Comparison of ENCODE assay signal across 8 mouse cellular contexts in genomic region chr2:58476956-58477715, GRCm38 (mm10). TPM values are rescaled to one million over a fixed set of nuclear protein-coding genes. Genes with fewer than 3 reads are reported as not detected.
DNase-seq lines count a peak whose midpoint lies in the region; TF ChIP-seq lines count a peak whose summit lies in the region.

No protein-coding gene starts in this region.

- intact Hi-C loops in heart, postnatal 10 days (cut with DNase I): loop anchor here (1.0 to 5.0 kb wide), 3 partner anchors 90 to 280 kb away; partner anchors contain the start of genes Acvr1, Cytip and Upp2

- no peaks in the 10 kb centered on the region; the same call in 1 of the 2 replicates for H3K36me3 ChIP-seq in ES-E14 (ENCODE audit: control insufficient read depth, insufficient read depth, low read length, poor library complexity, severe bottlenecking)

- DNase-seq in ES-E14 (ENCODE audit: low read depth, low spot score): peak; percentile 79
- peak; percentile 90 for DNase-seq in brain, embryonic 14.5 days (ENCODE audit: low read depth)
- peak; percentile 57 for DNase-seq in fibroblast of lung, adult 2 months (ENCODE audit: low read depth)
- DNase-seq in heart, postnatal 10 days: peak; percentile 89 to 94
- peak; percentile 91 to 92 for DNase-seq in kidney, postnatal 4 days
- peak; percentile 78 for DNase-seq in lung, adult 2 months
- DNase-seq in retina, postnatal 1 day: peak; percentile 81
- DNase-seq in urinary bladder, postnatal 4 days (ENCODE audit: low spot score in 2 of 2): peak; percentile 57 to 84

- TF ChIP-seq CTCF in brain, embryonic 14.5 days (IDR thresholded peaks at IDR 0.05; ENCODE audit: borderline replicate concordance, extremely low read depth, insufficient read depth, insufficient read length): peak; percentile 73; the same call in 1 of the 2 replicates
- peak; percentile 78 for TF ChIP-seq CTCF in lung, adult 2 months (IDR thresholded peaks at IDR 0.05; ENCODE audit: insufficient read depth, low read length)

- H3K4me3 ChIP-seq in ES-E14 (ENCODE audit: insufficient read depth in 1 of 2, low read depth in 1 of 2, low read length in 2 of 2, poor library complexity in 1 of 2, severe bottlenecking in 1 of 2): no peak overlapping the region
- no peak overlapping the region for H3K4me3 ChIP-seq in lung, adult 2 months (replicated peaks; ENCODE audit: extremely low read depth, low read depth, low read length)

- H3K4me1 ChIP-seq in ES-E14 (ENCODE audit: control insufficient read depth in 2 of 2, insufficient read depth in 2 of 2, low read length in 2 of 2, poor library complexity in 1 of 2): 0 out of 4 replicates have a peak, but pooled peaks cover 0 to 3% of the 10 kb centered on the region in 2 experiments
- H3K4me1 ChIP-seq in lung, adult 2 months (ENCODE audit: control insufficient read depth, insufficient read depth, low read length): peaks cover 4% of the 10 kb centered on the region; the same call in 1 of the 2 replicates

- WGBS in lung, adult 2 months: 57% methylated on average over 12 of the region's 12 CpGs

- no peak for TF ChIP-seq POLR2A in brain, embryonic 14.5 days (IDR thresholded peaks at IDR 0.05; ENCODE audit: borderline replicate concordance, extremely low read depth, insufficient read depth, insufficient read length, poor library complexity, severe bottlenecking)
- no peak for TF ChIP-seq POLR2A in lung, adult 2 months (IDR thresholded peaks at IDR 0.05; ENCODE audit: borderline replicate concordance, extremely low read depth, low read depth, low read length)

- in situ Hi-C loops in ES-E14 (cut with MboI; ENCODE audit: low sequenced_read_pairs in 2 of 2, unreplicated experiment in 2 of 2): loop anchor here (5.0 to 10.0 kb wide), 2 partner anchors 185 to 188 kb away; no protein-coding TSS in a partner anchor

- H3K9ac ChIP-seq in ES-E14 (ENCODE audit: insufficient read depth, low read depth, low read length, poor library complexity, severe bottlenecking): no peak overlapping the region

- no peak overlapping the region for H3K27ac ChIP-seq in ES-E14 (ENCODE audit: insufficient read depth, low read depth, low read length, poor library complexity, severe bottlenecking)

- H3K9me3 ChIP-seq in ES-E14 (ENCODE audit: control insufficient read depth, insufficient read depth, low read depth, low read length): no peaks in the 10 kb centered on the region

TF ChIP-seq in ES-E14, 5 proteins besides CTCF, POLR2A, EP300 and RAD21:
- TF ChIP-seq ZC3H11A (IDR thresholded peaks at IDR 0.05; ENCODE audit: borderline replicate concordance, low read depth, low read length) (peak; percentile 57; the same call in 1 of the 2 replicates), MAFK (IDR thresholded peaks at IDR 0.05; ENCODE audit: insufficient read depth, low read depth, low read length) (no peak)

RNA-seq across cellular contexts. Expression of gene Gm17409, which starts 7.2 kb away (rescaled TPM):
- total RNA-seq in ES-E14 (2012; rRNA removed): not detected in 2 replicates
- not detected in 2 replicates for polyA plus RNA-seq in brain, embryonic 14.5 days (2012; rRNA removed)
- total RNA-seq in heart, postnatal 10 days (2021): not detected
- polyA plus RNA-seq in lung, adult 2 months (2012; rRNA removed): not detected in 2 replicates
